Mouse (Mus musculus) left cerebral cortex, postnatal 10 days (tissue): ENCODE measurements around the gene Gm13199. TPM values are rescaled to one million over a fixed set of nuclear protein-coding genes. Genes with fewer than 3 reads are reported as not detected.

Experiments used
- DNase-seq, 2 experiments: peaks; one replicate each; pipeline ENCODE4 v3.0.0; 2021 to 2022; ENCODE audit warnings: low spot score in 2 of 2, mixed read lengths in 1 of 2; ENCODE audit errors: extremely low spot score in 1 of 2
- intact Hi-C: fragments of 180-260 bp; cut with DNase I; formaldehyde crosslinking; loops from one replicate; pipeline ENCODE4 v1.15.1; 2025
- total RNA-seq, 2 experiments: library from RNA; stranded (reverse); gene quantifications; 2 replicates each; pipeline ENCODE4 v1.2.3; 2021

Gene Gm13199
- under 1 TPM; 0.49 to 0.67 TPM for total RNA-seq

DNA sequence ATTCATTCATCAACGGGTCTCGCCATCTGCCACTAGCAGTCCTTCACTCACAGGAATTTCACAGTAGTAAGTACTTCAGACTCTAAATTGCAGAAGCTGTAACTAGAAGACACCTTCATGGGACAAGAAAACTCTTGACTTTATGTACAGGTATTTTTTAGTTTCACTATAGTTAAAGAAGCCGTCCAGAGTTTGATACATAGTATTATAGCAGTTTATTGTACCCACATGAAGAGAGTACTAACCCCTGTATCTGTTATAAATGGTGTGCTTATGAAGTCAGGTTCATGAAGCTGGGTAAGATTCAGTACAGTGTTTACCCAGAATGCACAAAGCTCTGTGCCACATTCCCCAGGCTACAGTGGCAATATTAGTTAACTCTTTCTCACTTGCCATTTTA is at the start of gene Gm13199:
Gene Gm13199, minus strand, starts transcription at position 101 of the 400 bp plus-strand sequence.
- no peak for DNase-seq
- intact Hi-C loops, result no loop called here

DNA sequence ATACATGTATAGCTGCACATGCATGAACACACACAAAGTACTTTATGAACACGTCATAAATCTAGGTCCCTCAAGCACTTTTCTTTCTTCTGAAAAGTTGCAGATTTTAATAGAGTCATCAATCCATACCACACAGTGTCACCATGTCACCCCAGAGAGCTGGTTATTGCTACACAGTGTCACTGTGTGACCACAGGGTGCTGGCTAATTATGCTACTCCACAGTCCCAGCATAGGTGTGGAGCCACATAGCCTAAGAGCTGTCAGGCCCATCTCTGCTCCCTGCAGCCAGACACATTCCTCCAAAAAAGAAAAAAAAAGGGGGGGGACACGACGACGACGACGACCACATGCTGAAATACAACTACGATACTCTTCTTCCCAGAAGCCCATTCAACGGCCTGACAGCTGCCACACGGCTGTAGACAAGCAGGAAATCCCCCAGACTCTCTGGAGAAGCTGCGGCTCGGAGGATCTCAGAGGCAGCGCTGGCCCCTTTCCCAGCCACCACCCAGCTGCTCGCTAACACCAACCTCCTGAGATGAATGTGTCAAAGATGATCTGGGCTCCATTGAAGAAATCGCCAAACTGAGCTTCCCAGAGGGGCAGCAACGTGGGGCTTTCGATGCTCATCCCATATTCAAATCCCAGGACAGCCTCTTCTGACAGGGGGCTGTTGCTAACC is 48.7 kb upstream of the Gm13199 start:
- intact Hi-C loops, result no loop called here

DNA sequence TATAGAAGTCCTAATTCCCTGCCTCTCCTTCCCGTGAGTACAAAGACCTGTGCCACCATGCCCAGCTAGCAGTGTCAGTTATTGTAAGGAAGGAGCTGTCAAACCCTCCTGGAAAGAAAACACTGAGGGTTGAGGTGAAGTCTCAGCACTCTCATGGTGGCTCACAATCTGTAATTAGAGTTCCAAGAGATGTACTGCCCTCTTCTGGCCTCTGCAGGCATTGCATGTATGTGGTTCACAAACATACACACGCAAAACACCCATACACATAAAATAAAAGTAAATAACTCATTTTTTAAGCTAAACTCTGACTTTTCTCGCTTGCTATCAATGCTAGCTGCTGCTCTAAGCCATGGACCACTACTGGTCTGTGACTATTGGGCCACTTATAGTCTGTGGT is 43.9 kb upstream of the Gm13199 start:
- intact Hi-C loops, result no loop called here
- peak in 1 of 2 experiments; percentile 37 for DNase-seq

More for the DNA sequence above, 48.7 kb upstream of the Gm13199 start:
- DNase-seq, result peak in 1 of 2 experiments; percentile 41

DNA sequence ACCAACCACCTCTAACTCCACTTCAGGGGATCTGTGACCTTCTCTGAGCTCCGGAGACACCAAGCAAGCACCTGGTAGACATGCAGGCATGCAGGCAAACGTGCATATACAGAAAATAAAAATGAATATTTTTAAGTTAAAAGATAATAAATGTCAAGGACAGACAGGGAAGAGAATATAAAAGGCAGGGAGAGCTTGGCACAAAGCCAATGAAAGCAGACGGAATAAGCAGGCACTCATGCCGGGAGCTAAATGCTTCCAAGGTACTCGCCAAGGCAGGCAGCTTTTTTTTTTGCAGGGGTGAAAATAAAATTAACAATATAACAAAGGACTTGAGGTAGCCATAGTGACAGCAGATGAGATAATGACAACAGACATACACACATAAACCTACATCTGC is 43.4 kb upstream of the Gm13199 start:
- intact Hi-C loops, result no loop called here
- peak; percentile 29 to 41 for DNase-seq

DNA sequence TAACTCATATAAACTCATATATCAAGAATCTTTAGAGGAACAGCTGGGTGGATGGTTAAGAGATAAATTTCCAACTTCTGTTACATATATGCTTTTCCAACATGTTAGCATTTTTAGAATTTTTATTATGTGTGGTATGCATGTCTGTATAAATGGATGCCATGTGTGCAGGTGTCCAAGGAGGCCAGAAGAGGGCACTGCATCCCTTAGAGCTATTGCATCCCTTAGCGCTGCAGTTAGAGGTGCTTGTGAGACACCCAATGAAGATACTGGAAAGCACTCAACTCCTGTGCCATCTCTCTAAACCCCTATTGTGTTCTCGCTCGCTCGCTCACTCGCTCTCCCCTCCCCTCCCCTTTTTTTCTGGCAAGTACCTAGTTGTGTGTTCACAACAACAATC is 37.4 kb upstream of the Gm13199 start:
- intact Hi-C loops, result no loop called here
- DNase-seq, result peak in 1 of 2 experiments; percentile 33

DNA sequence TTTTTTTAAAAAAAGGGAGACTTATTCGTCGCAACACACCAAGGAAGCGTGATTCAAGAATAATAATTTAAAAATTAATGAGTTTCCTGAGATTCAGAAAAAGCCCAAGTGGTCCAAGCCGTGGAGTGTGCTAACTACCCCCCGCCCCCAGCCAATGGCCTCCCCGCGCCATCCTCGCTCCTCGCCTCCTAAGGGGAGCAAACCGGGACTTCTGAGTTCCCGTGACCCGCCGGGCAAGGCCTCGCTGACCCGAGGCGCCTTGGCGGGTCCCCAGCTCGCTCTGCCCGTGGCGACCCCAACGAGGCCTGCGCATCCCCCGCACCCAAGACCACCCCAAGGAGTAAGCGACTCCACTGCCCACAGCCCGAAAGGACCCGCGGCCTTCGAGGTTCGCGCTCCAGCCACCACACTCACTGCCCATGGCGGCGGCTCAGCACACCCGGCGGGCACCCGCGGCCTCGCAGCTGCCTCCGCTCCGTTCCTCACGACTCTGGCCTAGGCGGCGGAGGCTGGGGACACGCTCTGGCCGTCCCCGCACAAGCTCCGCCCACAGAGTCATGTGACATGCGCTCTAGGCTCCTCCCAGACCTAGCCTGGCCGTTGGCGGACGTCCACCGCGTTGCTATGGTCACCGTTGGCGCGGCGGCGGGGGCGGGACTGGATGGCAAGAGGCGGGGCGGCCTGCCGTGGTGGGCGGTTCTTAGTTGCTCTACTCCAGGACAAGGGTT is 32.3 kb upstream of the Gm13199 start, which contains the start of gene Sec61a2:
Gene Sec61a2, minus strand, starts transcription at position 590 of the 728 bp plus-strand sequence.
- peak; percentile 98 to 99 for DNase-seq
- intact Hi-C loops, result no loop called here

DNA sequence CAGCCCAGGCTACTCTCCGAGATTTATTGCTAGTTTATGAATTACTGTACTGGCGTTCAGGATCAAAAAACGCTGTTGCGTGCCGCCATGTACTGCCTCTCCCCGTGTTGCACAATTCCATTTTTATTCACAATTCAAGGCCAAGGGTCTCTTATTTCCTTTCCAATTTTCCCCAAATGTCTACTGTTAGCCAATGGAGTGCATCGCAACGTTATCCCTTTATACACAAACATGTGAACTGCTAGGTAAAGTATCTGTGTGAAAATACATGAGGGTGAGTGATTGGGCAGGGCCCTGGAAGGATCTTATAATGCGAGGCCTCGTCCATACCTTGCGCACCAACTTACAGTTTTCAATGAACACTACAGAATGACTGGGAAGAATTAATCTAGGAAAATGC is 31.6 kb upstream of the Gm13199 start:
- intact Hi-C loops, result no loop called here
- no peak for DNase-seq

DNA sequence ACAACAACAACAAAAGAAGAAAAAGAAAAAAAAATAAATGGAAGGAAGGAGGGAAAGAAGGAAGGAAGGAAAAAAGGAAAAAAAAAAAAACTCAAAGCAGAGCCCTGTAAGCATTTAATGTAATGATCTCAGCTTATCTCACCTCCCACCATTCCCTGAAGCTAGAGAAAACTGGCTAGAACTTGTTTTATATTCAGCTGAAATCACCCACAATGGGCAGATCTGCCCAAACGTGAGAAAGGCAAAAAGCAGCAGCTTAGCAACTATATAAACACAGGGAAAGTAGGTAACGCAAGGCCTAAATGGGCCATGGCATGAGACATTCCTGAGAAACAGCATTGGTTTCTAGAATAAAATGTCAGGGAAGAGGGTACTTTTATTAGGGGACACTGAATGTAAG is 26.7 kb upstream of the Gm13199 start:
- DNase-seq, result no peak
- intact Hi-C loops, result no loop called here

DNA sequence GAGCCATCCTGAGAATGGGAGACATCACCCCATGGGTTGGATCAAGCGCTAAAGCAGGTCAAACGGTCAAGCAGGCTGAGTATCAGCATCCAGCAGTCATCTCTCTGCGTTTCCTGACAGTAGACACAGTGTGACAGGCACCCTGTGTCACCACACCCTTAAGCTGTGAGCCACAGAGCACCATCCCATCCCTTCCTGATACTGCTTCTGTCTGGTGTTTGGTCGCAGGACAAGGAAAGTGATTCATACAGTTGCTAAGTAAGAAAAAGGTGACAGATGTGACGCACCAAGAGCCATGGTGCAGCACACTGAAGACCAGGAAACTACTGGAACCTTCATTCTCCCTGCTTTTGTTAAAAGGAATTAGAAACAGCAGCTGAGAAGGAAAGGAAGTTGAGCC is 26.1 kb upstream of the Gm13199 start:
- intact Hi-C loops, result no loop called here
- DNase-seq, result no peak

DNA sequence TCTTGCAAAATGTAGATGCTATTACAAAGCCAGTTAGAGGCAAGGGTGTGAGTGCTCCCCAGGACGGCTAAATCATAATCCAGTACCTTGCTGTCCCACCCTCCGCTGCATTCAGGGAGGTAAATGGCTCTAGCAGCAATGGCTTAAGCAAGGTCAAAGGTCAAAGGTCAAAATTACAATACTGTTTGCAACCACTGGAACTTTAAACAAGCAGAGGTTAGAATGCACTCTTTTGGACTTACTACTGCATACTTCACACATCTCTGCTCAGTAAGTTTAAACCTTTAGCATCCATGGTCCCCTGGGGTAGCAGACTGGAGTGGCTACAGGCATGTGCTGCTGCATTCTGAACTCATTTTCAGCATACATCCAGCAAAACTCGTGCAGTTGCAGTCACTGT is 14.7 kb upstream of the Gm13199 start:
- DNase-seq, result no peak
- intact Hi-C loops, result no loop called here

DNA sequence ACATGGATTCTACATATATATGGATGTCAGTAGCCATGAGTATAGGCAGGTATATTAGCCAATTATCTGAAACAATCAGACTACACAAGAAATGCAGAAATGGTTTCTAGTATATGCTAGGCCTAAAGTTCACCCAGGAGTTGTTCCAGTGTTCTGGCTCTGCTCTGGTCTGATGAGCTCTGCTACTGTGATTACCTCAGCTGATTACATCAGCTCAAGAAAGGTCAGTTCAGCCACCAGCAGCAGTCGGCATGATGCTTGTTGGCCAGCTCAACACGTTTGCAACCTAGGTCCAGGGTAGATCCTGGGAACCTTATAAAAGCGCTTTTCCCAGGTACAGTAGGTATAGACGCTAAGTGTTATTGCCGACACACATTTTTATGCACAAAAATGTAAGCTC is 7.0 kb upstream of the Gm13199 start:
- DNase-seq, result no peak
- intact Hi-C loops, result no loop called here

DNA sequence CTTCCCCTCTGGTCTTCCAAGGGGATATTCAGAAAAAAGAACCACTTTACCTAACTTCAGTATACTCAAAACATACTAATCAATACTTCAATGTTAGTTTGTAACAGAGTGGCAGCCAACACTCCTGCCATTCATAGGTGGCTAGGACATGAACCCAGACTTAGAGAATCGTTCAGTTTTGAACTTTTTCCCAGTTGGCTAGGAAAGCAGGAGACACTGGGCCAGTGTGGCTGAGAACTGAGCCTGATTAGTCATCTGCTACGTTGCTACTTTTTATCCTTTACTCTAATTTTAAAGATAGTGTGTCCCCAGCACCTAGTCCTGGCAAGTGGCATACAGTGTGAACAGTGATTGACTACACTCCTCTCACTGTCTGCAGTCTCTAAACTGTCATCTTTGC is 4.9 kb upstream of the Gm13199 start:
- no peak for DNase-seq
- intact Hi-C loops, result no loop called here

DNA sequence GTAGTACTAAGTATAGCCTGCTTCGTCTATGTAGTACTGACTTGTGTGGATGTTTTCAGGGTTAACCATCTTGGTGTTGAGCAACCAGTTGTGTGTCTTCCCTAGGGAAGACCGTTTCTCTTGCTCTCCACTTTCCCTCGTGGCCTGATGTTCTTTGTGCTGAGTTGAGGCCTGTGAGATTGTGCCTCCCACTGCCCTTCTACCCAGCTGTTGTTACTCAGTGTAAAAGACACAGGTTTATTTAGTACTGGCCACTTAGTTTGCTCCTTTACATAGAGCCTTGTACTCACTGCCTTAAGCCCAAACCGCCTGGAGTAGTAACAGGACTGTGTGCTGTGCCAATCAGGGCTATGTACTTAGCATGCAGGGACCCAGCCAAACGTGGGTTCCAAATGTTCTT is 10.9 kb downstream of the Gm13199 start:
- intact Hi-C loops, result no loop called here
- no peak for DNase-seq

DNA sequence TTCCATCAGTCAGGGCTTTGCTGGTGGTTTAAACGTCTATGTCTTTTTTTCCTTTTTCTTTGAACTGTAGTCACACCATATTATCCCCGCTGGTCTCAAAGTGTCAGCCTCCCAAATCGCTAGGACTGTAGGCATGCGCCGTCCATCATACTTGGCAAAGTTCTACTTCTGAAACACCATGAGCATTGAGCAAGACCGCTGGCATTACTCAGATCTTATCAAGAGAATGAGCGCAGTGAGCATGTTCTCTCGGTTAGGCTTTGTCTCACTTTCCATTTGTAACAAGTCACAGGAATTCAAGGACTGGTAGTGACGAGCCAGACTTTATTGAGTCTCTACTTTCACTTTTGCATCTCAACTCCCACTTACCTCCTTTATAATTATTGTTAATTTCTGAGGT is 11.6 kb downstream of the Gm13199 start:
- DNase-seq, result no peak
- intact Hi-C loops, result no loop called here

DNA sequence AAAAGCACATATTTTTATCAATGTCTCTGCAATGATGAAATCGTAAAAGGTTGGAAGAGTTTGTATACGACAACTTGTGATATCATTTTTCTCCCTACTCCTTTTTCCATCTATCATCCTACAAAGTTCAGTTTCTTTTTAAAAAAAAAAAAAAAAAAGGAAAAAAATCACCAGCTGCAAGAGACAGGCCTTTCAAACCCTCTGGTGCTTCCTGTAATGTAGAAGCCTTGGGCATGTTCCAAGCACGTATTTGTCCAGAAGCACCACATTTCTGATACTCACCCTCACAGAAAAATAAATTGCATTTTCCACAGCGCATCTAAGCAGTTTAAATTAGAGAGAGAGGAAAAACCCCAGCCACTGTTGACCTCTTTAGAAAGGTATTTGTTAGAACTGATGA is 16.9 kb downstream of the Gm13199 start:
- no peak for DNase-seq
- intact Hi-C loops, result no loop called here

DNA sequence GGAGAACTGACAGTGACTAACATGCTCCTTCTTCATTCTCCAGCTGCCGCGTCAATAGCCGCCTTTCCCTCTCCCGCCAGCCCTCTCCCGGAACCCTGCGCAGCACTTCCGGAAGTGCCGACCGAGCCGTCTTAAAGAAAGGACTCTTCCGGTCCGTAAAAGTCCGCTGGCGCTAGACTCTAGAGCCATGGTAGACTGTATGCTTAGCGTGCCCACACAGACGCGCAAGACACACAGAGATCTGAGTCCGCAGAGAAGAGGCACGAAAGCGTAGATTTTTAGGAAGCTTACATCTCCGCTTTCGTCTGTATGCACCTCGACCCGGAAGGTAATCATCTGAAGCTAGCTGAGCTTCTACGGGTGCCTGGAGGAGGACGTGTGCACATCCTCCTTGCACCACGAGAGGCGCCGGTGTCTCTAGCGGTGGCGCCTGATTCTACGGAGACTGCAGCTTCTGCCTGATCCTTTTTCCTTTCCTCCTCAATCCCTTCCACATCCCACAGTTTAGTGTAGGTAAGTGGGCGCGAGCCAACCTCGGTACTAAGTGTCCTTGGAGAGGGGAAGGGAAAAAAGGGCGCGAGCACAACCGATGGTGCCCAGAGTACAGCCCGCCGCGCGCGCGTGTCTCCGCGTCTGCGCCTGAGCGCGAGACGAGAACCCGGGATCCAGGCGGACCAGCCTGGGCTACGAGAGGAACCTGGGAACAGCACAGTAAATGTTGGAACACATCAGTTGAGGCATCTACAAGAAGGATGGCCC is 17.7 kb downstream of the Gm13199 start, which contains the start of the genes Nudt5 and Cdc123:
Gene Nudt5, plus strand, starts transcription at position 147 of the 759 bp plus-strand sequence.
Gene Cdc123, minus strand, starts transcription at position 292 of the 759 bp plus-strand sequence.
- peak; percentile 91 to 92 for DNase-seq
- intact Hi-C loops, result no loop called here

DNA sequence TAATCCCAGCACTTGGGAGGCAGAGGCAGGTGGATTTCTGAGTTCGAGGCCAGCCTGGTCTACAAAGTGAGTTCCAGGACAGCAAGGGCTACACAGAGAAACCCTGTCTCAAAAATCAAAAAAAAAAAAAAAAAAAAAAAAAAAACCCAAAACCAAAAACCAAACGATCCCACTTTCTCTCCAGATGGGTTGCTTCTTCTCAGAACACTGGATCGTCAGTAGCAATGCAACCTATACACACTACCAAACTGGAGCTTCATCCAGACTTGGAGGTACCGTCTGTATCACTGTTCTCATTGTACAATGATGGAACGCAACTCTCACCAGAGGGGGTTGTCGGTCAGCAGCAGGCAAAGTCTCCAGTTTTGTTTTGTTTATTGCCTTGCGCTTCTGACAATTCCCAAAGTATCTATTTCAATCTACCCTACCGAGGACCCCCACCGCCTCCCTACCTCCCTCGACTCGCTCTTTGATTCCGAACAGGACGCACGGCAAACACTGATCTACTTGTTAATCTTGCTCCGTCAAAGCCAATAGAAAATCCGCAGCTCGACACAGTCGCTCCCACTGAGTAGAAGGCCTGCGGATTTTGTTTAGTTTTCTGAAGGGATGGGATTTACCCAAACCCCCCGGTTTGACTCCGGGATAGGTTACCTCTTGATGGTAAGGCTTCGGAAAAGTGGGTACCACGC is 18.4 kb downstream of the Gm13199 start:
- intact Hi-C loops, result no loop called here
- DNase-seq, result no peak

DNA sequence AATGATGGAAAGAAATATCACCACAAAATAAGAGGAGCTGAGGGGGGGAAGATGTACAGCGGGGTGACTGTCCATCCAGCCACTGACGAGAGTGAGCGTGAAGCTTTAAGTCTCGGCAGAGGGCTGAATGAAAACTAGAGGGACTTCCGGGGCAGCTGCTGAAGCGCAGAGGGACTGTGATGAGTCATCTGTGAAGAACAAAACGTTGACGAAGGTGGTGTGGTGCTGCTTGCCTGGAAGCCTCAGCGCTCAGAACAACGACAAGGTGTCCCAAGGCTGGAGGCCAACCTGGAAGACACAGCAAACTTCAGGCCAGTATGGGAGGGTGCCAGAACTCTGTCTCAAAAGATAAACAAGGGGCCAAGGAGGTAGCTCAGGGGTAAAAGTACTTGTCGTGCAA is 21.9 kb downstream of the Gm13199 start:
- no peak for DNase-seq
- intact Hi-C loops, result no loop called here

DNA sequence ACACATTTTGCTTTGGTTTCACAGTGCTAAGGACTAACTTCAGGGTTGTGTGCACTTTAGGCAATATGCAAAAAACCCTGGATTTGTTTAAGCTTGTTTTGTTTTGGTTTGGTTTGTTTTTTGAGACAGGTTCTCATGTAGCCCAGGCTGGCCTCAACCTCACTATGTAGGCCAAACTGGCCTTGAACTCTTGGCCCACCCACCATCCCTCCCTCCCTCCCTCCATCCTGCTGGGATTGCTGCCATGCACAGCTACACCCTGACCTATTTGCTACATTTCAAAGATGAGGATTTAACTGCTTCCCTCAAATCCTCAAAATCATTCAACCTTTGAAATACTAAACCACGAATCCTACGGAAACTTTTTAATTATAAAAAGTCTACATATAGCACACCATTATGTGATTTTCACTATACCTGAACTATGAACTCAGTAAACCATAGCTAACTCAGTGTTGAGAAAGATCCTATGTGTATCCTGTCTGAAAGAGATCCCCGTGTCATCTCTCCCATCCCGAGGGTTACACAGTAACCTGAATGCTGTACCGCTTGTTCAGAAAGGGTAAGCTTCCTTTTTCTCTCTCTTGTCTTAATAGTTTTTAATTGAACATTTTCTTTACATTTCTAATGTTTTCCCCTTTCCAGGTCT is 37.3 kb downstream of the Gm13199 start:
- intact Hi-C loops, result no loop called here
- DNase-seq, result no peak
